Comparison of ENCODE assay signal across 16 mouse cellular contexts in genomic region chr9:37625129-37625528, GRCm38 (mm10). TPM values are rescaled to one million over a fixed set of nuclear protein-coding genes. Genes with fewer than 3 reads are reported as not detected.
DNase-seq lines count a peak whose midpoint lies in the region; ATAC-seq lines count a peak whose summit lies in the region.
"Had no signal": no experiment of that assay in that cellular context is flagged by ENCODE, and none has a peak within 500 bp of the region (broad histone marks: within the 10 kb centered on the region; RNA-seq: fewer than 3 reads in every experiment).

No protein-coding gene starts in this region.

- no peaks in the 10 kb centered on the region for H3K36me3 ChIP-seq in forebrain, embryonic 11.5 days (ENCODE audit: control insufficient read depth, insufficient read depth, low read length)
- H3K36me3 ChIP-seq in forebrain, embryonic 10.5 days (replicated peaks), result no peaks in the 10 kb centered on the region
- no peaks in the 10 kb centered on the region for H3K36me3 ChIP-seq in forebrain, embryonic 14.5 days (ENCODE audit: control insufficient read depth, insufficient read depth, low read length)
- H3K36me3 ChIP-seq in midbrain, embryonic 10.5 days, result no peaks in the 10 kb centered on the region
- H3K36me3 ChIP-seq in neural tube, embryonic 15.5 days, result no peaks in the 10 kb centered on the region
- H3K36me3 ChIP-seq: embryonic facial prominence, embryonic 15.5 days; heart, embryonic 12.5 days; liver, embryonic 13.5 days had no signal

- no peaks in the 10 kb centered on the region for H3K27me3 ChIP-seq in forebrain, embryonic 11.5 days (ENCODE audit: control insufficient read depth, insufficient read depth, low read length)
- H3K27me3 ChIP-seq in forebrain, embryonic 10.5 days (ENCODE audit: poor library complexity, severe bottlenecking), result no peaks in the 10 kb centered on the region
- no peaks in the 10 kb centered on the region for H3K27me3 ChIP-seq in forebrain, embryonic 14.5 days (replicated peaks; ENCODE audit: control insufficient read depth, insufficient read depth, low read length)
- peaks cover 8% of the 10 kb centered on the region; the same call in 1 of the 2 replicates for H3K27me3 ChIP-seq in midbrain, embryonic 10.5 days (ENCODE audit: low read depth, poor library complexity, severe bottlenecking)
- H3K27me3 ChIP-seq in neural tube, embryonic 15.5 days (replicated peaks), result no peaks in the 10 kb centered on the region
- H3K27me3 ChIP-seq: embryonic facial prominence, embryonic 15.5 days; heart, embryonic 12.5 days; liver, embryonic 13.5 days had no signal

- no peaks in the 10 kb centered on the region for H3K9me3 ChIP-seq in forebrain, embryonic 11.5 days (ENCODE audit: control insufficient read depth, low read length)
- H3K9me3 ChIP-seq in forebrain, embryonic 10.5 days, result no peaks in the 10 kb centered on the region
- H3K9me3 ChIP-seq in forebrain, embryonic 14.5 days (replicated peaks; ENCODE audit: control insufficient read depth, low read length), result no peaks in the 10 kb centered on the region
- no peaks in the 10 kb centered on the region for H3K9me3 ChIP-seq in midbrain, embryonic 10.5 days (replicated peaks)
- no peaks in the 10 kb centered on the region for H3K9me3 ChIP-seq in neural tube, embryonic 15.5 days (replicated peaks)
- H3K9me3 ChIP-seq: embryonic facial prominence, embryonic 15.5 days; heart, embryonic 12.5 days; liver, embryonic 13.5 days had no signal

- peak overlapping the region; percentile 2; the same call in 1 of the 2 replicates for H3K27ac ChIP-seq in forebrain, embryonic 11.5 days (ENCODE audit: low read depth, low read length)
- H3K27ac ChIP-seq in forebrain, embryonic 10.5 days, result no peak overlapping the region
- peak overlapping the region; percentile 89 for H3K27ac ChIP-seq in forebrain, embryonic 14.5 days (ENCODE audit: low read depth, low read length)
- peak overlapping the region; percentile 29; the same call in 1 of the 2 replicates for H3K27ac ChIP-seq in midbrain, embryonic 10.5 days (replicated peaks)
- H3K27ac ChIP-seq in neural tube, embryonic 15.5 days (replicated peaks), result peak overlapping the region; percentile 76
- H3K27ac ChIP-seq: embryonic facial prominence, embryonic 15.5 days; liver, embryonic 13.5 days had no signal

- no peak overlapping the region for H3K9ac ChIP-seq in forebrain, embryonic 11.5 days (ENCODE audit: low read length)
- 0 out of 2 replicates have a peak overlapping the region, but pooled peaks have one; percentile 35 for H3K9ac ChIP-seq in forebrain, embryonic 14.5 days (ENCODE audit: low read length)
- no peak overlapping the region for H3K9ac ChIP-seq in neural tube, embryonic 15.5 days (replicated peaks)
- H3K9ac ChIP-seq: embryonic facial prominence, embryonic 15.5 days; liver, embryonic 13.5 days had no signal

- H3K4me1 ChIP-seq in forebrain, embryonic 11.5 days (replicated peaks; ENCODE audit: control insufficient read depth, insufficient read depth, low read length), result peaks cover 6% of the 10 kb centered on the region
- peaks cover 20% of the 10 kb centered on the region for H3K4me1 ChIP-seq in forebrain, embryonic 10.5 days
- H3K4me1 ChIP-seq in forebrain, embryonic 14.5 days (ENCODE audit: control insufficient read depth, insufficient read depth, low read length), result peaks cover 20% of the 10 kb centered on the region
- peaks cover 20% of the 10 kb centered on the region for H3K4me1 ChIP-seq in midbrain, embryonic 10.5 days
- H3K4me1 ChIP-seq in neural tube, embryonic 15.5 days, result peaks cover 22% of the 10 kb centered on the region

- ATAC-seq in forebrain, embryonic 11.5 days (replicated peaks; ENCODE audit: low FRiP score), result peak; percentile 78
- peak; percentile 84 for ATAC-seq in forebrain, embryonic 14.5 days
- ATAC-seq in neural tube, embryonic 15.5 days (ENCODE audit: low FRiP score), result peak; percentile 75

- H3K4me2 ChIP-seq in forebrain, embryonic 11.5 days (ENCODE audit: low read depth, low read length, severe bottlenecking), result no peak overlapping the region; the same call in 1 of the 2 replicates
- H3K4me2 ChIP-seq in forebrain, embryonic 14.5 days (ENCODE audit: low read length), result peak overlapping the region; percentile 42; the same call in 1 of the 2 replicates
- peak overlapping the region; percentile 43 for H3K4me2 ChIP-seq in neural tube, embryonic 15.5 days
- H3K4me2 ChIP-seq: embryonic facial prominence, embryonic 15.5 days; liver, embryonic 13.5 days had no signal

- no peak overlapping the region for H3K4me3 ChIP-seq in forebrain, embryonic 11.5 days (ENCODE audit: low read depth, low read length)
- no peak overlapping the region for H3K4me3 ChIP-seq in forebrain, embryonic 10.5 days
- no peak overlapping the region for H3K4me3 ChIP-seq in forebrain, embryonic 14.5 days (ENCODE audit: low read depth, low read length)
- H3K4me3 ChIP-seq in midbrain, embryonic 10.5 days, result no peak overlapping the region
- no peak overlapping the region for H3K4me3 ChIP-seq in neural tube, embryonic 15.5 days (replicated peaks)
- H3K4me3 ChIP-seq: embryonic facial prominence, embryonic 15.5 days; heart, embryonic 12.5 days; liver, embryonic 13.5 days had no signal

- no peak for DNase-seq in forebrain, embryonic 11.5 days (ENCODE audit: low spot score)
- no peak for DNase-seq in forebrain, embryonic 10.5 days (ENCODE audit: extremely low spot score, low spot score)
- peak; percentile 77 for DNase-seq in forebrain, embryonic 14.5 days (ENCODE audit: low spot score)
- no peak for DNase-seq in midbrain, embryonic 10.5 days (ENCODE audit: low spot score)
- DNase-seq in adrenal gland, adult 18-20 months (ENCODE audit: low spot score in 2 of 2), result no peak
- no peak for DNase-seq in frontal cortex, postnatal 36 days (ENCODE audit: low spot score in 2 of 2)
- DNase-seq in kidney, adult 9 months, result no peak
- DNase-seq: liver, embryonic 13.5 days; spleen, adult 18-20 months had no signal

- whole genome bisulfite sequencing in forebrain, embryonic 11.5 days, result 34% methylated on average over 3 of the region's 3 CpGs
- WGBS in forebrain, embryonic 10.5 days, result 44% methylated on average over 3 of the region's 3 CpGs
- 13% methylated on average over 3 of the region's 3 CpGs for WGBS in forebrain, embryonic 14.5 days
- 46% methylated on average over 3 of the region's 3 CpGs for WGBS in midbrain, embryonic 10.5 days
- 24% methylated on average over 3 of the region's 3 CpGs for WGBS in neural tube, embryonic 15.5 days

RNA-seq across cellular contexts. Expression of gene Spa17, which starts 11.6 kb away (rescaled TPM):
- 16.7 and 20.6 TPM in 2 replicates for polyA plus RNA-seq in forebrain, embryonic 11.5 days (2014; fragmentation: Nextera tagmentation; extraction: Ambion mirVana)
- 14.0 and 16.3 TPM in 2 replicates for polyA plus RNA-seq in forebrain, embryonic 10.5 days (2016; fragmentation: Nextera tagmentation; extraction: Ambion mirVana)
- 11.0 and 12.6 TPM in 2 replicates for polyA plus RNA-seq in forebrain, embryonic 14.5 days (2014; fragmentation: Nextera tagmentation; extraction: Ambion mirVana)
- polyA plus RNA-seq in midbrain, embryonic 10.5 days (2016; fragmentation: Nextera tagmentation; extraction: Ambion mirVana), result 13.5 and 13.9 TPM in 2 replicates
- 7.4 and 11.0 TPM in 2 replicates for polyA plus RNA-seq in neural tube, embryonic 15.5 days (2015; fragmentation: Nextera tagmentation; extraction: Ambion mirVana)
- 1 to 10 TPM; 3.3 to 4.4 TPM for total RNA-seq in adrenal gland, adult 18-20 months (2021)

RNA-seq across cellular contexts. Expression of gene Tbrg1, which starts 32.0 kb away (rescaled TPM):
- 128 TPM in 2 replicates for polyA plus RNA-seq in forebrain, embryonic 11.5 days (2014; fragmentation: Nextera tagmentation; extraction: Ambion mirVana)
- 125 and 129 TPM in 2 replicates for polyA plus RNA-seq in forebrain, embryonic 10.5 days (2016; fragmentation: Nextera tagmentation; extraction: Ambion mirVana)
- polyA plus RNA-seq in forebrain, embryonic 14.5 days (2014; fragmentation: Nextera tagmentation; extraction: Ambion mirVana), result 97.4 and 98.2 TPM in 2 replicates
- polyA plus RNA-seq in midbrain, embryonic 10.5 days (2016; fragmentation: Nextera tagmentation; extraction: Ambion mirVana), result 133 and 142 TPM in 2 replicates
- polyA plus RNA-seq in neural tube, embryonic 15.5 days (2015; fragmentation: Nextera tagmentation; extraction: Ambion mirVana), result 87.5 and 94.9 TPM in 2 replicates
- total RNA-seq in adrenal gland, adult 18-20 months (2021), result 10 to 100 TPM; 68.4 to 76.1 TPM

RNA-seq across cellular contexts. Expression of gene Panx3, which starts 43.9 kb away (rescaled TPM):
- polyA plus RNA-seq in forebrain, embryonic 11.5 days (2014; fragmentation: Nextera tagmentation; extraction: Ambion mirVana), result 0.32 TPM in 1 of 2 replicates, not detected in the other
- not detected in 2 replicates for polyA plus RNA-seq in forebrain, embryonic 10.5 days (2016; fragmentation: Nextera tagmentation; extraction: Ambion mirVana)
- polyA plus RNA-seq in forebrain, embryonic 14.5 days (2014; fragmentation: Nextera tagmentation; extraction: Ambion mirVana), result not detected in 2 replicates
- 0.17 and 0.22 TPM in 2 replicates for polyA plus RNA-seq in midbrain, embryonic 10.5 days (2016; fragmentation: Nextera tagmentation; extraction: Ambion mirVana)
- 0.47 and 1.1 TPM in 2 replicates for polyA plus RNA-seq in neural tube, embryonic 15.5 days (2015; fragmentation: Nextera tagmentation; extraction: Ambion mirVana)
- total RNA-seq in adrenal gland, adult 18-20 months (2021), result not detected
- total RNA-seq: gastrocnemius, adult 18-20 months; hematopoietic stem cell, adult 5-6 weeks; left cerebral cortex, postnatal 25 days had no signal
- polyA plus RNA-seq: kidney, embryonic 16.5 days; liver, embryonic 13.5 days had no signal
